Mouse (Mus musculus) embryo, embryonic 11 days (tissue): ENCODE measurements around the gene Mageb4.
"Not testable (repeated sequence)": the region's sequence is repeated elsewhere in the genome, so short reads cannot be mapped to it uniquely, and the experiment has no call there.

ENCODE experiments used
- DNase-seq: peaks from one replicate; pipeline ENCODE4 v3.0.0-alpha.2; 2015

Mageb4 gene

DNA sequence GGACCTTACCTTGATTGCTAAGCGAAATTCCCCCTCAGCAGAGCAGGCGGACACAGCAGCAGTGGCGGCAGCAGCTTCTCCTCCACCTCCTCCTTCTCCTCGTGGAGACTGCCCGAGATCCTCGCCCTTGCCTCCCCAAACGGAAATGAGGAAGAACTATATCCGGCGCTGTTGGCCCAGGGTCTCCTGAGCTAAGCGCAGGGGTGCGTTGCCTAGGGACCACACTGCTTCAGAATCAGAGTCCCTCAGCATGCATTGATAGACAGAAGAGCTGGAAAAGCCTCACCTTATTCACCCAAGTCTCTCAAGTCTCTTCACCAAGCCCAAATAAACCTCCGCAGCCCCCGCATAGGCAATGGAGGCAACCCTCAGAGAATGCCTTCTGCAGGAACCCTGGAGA, at the start of gene Mageb4:
TSS of gene Mageb4 (minus strand) at position 101 of the 400 bp plus-strand sequence.
- not testable (repeated sequence) for DNase-seq

DNA sequence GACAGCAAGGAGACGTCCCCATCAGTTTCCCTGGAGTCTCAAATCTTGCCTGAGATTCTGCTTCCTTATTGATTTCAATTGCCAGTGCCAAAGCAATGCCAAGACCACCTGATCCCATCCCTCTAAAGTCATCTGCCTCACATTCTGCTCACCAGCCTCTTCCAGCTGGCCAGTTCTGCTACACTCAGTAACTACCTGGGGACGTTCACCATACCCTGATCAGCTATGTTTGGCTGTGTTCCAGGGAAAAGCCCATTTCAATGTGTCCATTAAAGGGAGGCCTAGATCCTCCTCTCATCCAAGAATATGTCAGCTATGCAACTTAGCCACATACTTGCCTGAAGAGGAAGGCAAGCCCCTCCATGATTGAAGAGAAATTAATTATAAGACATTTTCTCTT, 20.3 kb downstream of the Mageb4 start:
- not testable (repeated sequence) for DNase-seq

DNA sequence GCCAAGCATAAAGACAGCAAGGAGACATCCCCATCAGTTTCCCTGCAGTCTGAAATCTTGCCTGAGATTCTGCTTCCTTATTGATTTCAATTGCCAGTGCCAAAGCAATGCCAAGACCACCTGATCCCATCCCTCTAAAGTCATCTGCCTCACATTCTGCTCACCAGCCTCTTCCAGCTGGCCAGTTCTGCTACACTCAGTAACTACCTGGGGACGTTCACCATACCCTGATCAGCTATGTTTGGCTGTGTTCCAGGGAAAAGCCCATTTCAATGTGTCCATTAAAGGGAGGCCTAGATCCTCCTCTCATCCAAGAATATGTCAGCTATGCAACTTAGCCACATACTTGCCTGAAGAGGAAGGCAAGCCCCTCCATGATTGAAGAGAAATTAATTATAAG, 58.9 kb downstream of the Mageb4 start:
- DNase-seq = not testable (repeated sequence)

DNA sequence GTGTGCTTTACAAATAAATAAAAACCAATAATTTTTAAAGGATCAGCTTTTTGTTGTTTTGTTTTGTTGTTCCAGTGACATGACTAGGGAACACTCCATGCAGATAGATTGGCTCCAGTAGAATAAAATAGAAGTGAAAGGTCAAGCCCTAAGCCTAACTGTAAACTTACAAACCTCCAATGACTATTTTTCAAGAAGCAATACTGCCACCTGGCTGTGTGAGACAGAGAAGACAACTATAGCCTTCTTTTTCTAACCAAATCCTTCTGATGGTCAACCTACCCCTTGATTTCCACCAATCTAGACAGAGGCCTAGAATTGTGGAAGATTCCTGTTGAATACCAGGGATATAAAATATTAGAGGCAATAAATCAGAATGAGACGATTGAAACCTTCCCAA, 67.6 kb downstream of the Mageb4 start:
- no peak for DNase-seq
